Mouse (Mus musculus) testis, adult 2 months (tissue): ENCODE measurements around the gene Noc4l. TPM values are rescaled to one million over a fixed set of nuclear protein-coding genes. Genes with fewer than 3 reads are reported as not detected.

Source experiments
- H3K27ac ChIP-seq: fragments of 200-500 bp; 2 replicates; pipeline ENCODE4 v1.5.1; 2012; ENCODE audit warnings: low read depth, low read length; ENCODE audit not compliant: control insufficient read depth, insufficient read depth
- H3K27me3 ChIP-seq: fragments of 200-500 bp; 2 replicates; pipeline ENCODE4 v1.6.1; 2012; ENCODE audit warnings: mild to moderate bottlenecking, low read length, moderate library complexity; ENCODE audit not compliant: control insufficient read depth, insufficient read depth
- H3K36me3 ChIP-seq: fragments of 200-500 bp; 2 replicates; pipeline ENCODE4 v1.6.1; 2012; ENCODE audit warnings: mild to moderate bottlenecking, low read length; ENCODE audit not compliant: control insufficient read depth, insufficient read depth
- H3K4me1 ChIP-seq: fragments of 200-500 bp; 2 replicates; pipeline ENCODE4 v1.6.1; 2012; ENCODE audit warnings: low read length; ENCODE audit not compliant: control insufficient read depth, insufficient read depth
- H3K4me3 ChIP-seq: fragments of 200-500 bp; 2 replicates; pipeline ENCODE4 v1.5.1; 2012; ENCODE audit warnings: low read depth, mild to moderate bottlenecking, low read length, moderate library complexity, mixed read lengths; ENCODE audit not compliant: control insufficient read depth
- CTCF ChIP-seq: fragments of 200-500 bp; IDR thresholded peaks from 2 replicates; pipeline ENCODE4 v1.5.1; 2012; ENCODE audit warnings: low read depth, mild to moderate bottlenecking, inconsistent platforms, low read length, moderate library complexity; ENCODE audit not compliant: control insufficient read depth, insufficient read depth, insufficient replicate concordance
- POLR2A ChIP-seq: fragments of 200-500 bp; IDR thresholded peaks from 2 replicates; pipeline ENCODE4 v1.6.1; 2012; ENCODE audit warnings: low read depth, mild to moderate bottlenecking, inconsistent platforms, low read length, moderate library complexity; ENCODE audit not compliant: control insufficient read depth
- polyA plus RNA-seq: library from polyadenylated mRNA; depleted of rRNA; stranded (reverse); fragments of >200 nt; gene quantifications from 2 replicates; pipeline ENCODE4 v1.2.3, GENCODE M21; 2012; rRNA removed

Gene Noc4l
- polyA plus RNA-seq, 1 experiment: 45.1 TPM

DNA sequence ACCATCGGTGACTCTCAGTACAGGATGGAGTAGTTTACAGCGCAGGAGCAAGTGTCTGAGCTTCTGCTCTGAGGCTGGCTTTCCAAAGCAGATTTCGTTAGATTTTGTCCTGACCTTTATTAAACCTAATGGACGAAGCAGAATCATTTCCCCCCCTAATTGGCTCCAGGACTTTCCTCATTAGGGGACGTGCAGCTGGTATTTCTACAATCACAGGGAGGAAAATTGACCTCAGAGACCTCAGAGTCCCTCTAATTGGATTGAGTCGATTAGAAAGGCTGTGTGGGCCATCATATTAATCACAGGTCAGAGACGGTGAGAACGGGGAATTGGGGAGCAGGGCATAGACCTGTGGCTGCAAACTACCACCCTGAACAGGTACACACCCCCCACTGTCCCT lies 44.3 kb downstream of the Noc4l start:
- no peaks in the 10 kb centered on the region for H3K27me3 ChIP-seq
- H3K4me1 ChIP-seq: no peaks in the 10 kb centered on the region
- H3K4me3 ChIP-seq: no peak overlapping the region
- TF ChIP-seq CTCF (no peak), POLR2A (no peak)
- no peak overlapping the region for H3K27ac ChIP-seq
- no peaks in the 10 kb centered on the region for H3K36me3 ChIP-seq

- no peak overlapping the region for H3K4me3 ChIP-seq
- H3K27me3 ChIP-seq: no peaks in the 10 kb centered on the region
- no peak for TF ChIP-seq CTCF
- H3K36me3 ChIP-seq: no peaks in the 10 kb centered on the region
- H3K4me1 ChIP-seq: no peaks in the 10 kb centered on the region
- no peak overlapping the region for H3K27ac ChIP-seq
Measured at GRCm38 (mm10) chr5:110608336-110608735, 44.9 kb downstream of the Noc4l start.

DNA sequence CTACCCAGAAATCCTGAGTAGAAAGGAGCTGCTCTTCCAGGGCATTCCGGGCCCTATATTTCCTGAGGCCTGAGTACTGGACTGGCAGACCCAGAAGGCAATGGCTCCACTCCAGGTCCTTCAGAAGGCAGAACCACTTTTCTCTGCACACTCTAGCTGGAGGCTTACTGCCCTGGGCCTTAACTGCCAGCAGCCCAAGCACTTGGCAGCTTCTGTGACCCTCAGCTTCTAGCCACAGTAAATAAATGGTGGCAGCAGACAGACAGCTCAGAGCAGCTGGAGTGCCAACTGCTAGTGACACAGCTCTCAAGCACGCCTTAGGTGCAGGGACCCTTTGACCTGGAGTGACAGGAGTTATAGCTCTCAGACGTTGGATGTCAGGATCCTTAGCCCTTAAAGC lies 45.5 kb downstream of the Noc4l start:
- Histone ChIP-seq H3K27ac (no peak overlapping the region), H3K36me3 (no peaks in the 10 kb centered on the region), H3K4me3 (no peak overlapping the region), H3K4me1 (no peaks in the 10 kb centered on the region), H3K27me3 (no peaks in the 10 kb centered on the region)
- TF ChIP-seq CTCF (no peak), POLR2A (no peak)

GRCm38 (mm10) chr5:110605531-110606221 lies 47.5 kb downstream of the Noc4l start:
- Histone ChIP-seq H3K27ac (no peak overlapping the region), H3K36me3 (no peaks in the 10 kb centered on the region), H3K4me1 (no peaks in the 10 kb centered on the region), H3K4me3 (no peak overlapping the region), H3K27me3 (no peaks in the 10 kb centered on the region)
- TF ChIP-seq POLR2A (no peak), CTCF (no peak)

GRCm38 (mm10) chr5:110604311-110604710 lies 48.9 kb downstream of the Noc4l start:
- TF ChIP-seq CTCF (no peak), POLR2A (no peak)
- Histone ChIP-seq H3K36me3 (no peaks in the 10 kb centered on the region), H3K4me3 (no peak overlapping the region), H3K27ac (no peak overlapping the region), H3K27me3 (no peaks in the 10 kb centered on the region), H3K4me1 (no peaks in the 10 kb centered on the region)

- Histone ChIP-seq H3K4me1 (0 out of 2 replicates have a peak, but pooled peaks cover 5% of the 10 kb centered on the region), H3K36me3 (no peaks in the 10 kb centered on the region), H3K4me3 (no peak overlapping the region), H3K27ac (no peak overlapping the region), H3K27me3 (no peaks in the 10 kb centered on the region)
- TF ChIP-seq CTCF: no peak
- no peak for TF ChIP-seq POLR2A
Measured at GRCm38 (mm10) chr5:110603016-110603685, 50.1 kb downstream of the Noc4l start.

Other genes with a start within 250 kb of the Noc4l start
- gene Fbrsl1, start 204.9 kb downstream of the Noc4l start, polyA plus RNA-seq: 30.6 and 31.2 TPM in 2 replicates
- 0.60 and 0.69 TPM in 2 replicates for gene Galnt9, start 109.1 kb downstream of the Noc4l start, polyA plus RNA-seq
- gene Ddx51, start within 50 bp of the Noc4l start, polyA plus RNA-seq: 22.8 and 24.5 TPM in 2 replicates
- 196 and 227 TPM in 2 replicates for gene Ep400, start 117.3 kb upstream of the Noc4l start, polyA plus RNA-seq
- 5.2 and 5.6 TPM in 2 replicates for gene Pus1, start 127.2 kb upstream of the Noc4l start, polyA plus RNA-seq
- gene Ulk1, start 156.7 kb upstream of the Noc4l start, polyA plus RNA-seq: 15.4 and 16.1 TPM in 2 replicates
- gene Hscb, start 186.4 kb upstream of the Noc4l start, polyA plus RNA-seq: 15.8 and 16.3 TPM in 2 replicates
- 1.5 and 1.7 TPM in 2 replicates for gene Chek2, start 186.6 kb upstream of the Noc4l start, polyA plus RNA-seq
- gene Ttc28, start 226.4 kb upstream of the Noc4l start, polyA plus RNA-seq: 4.6 and 4.7 TPM in 2 replicates